Mouse (Mus musculus): ENCODE measurements around the gene Igll1. TPM values are rescaled to one million over a fixed set of nuclear protein-coding genes. Genes with fewer than 3 reads are reported as not detected.

Igll1 gene
- polyA plus RNA-seq, 1 experiment from 2014 or later: 0.49 TPM

GRCm38 (mm10) chr16:16892366-16892765, 28.6 kb upstream of the Igll1 start:
- 93% methylated on average over 7 of the region's 7 CpGs for WGBS
- Histone ChIP-seq H3K36me3 (ENCODE audit: control insufficient read depth, insufficient read depth, low read length) (peaks cover 25% of the 10 kb centered on the region), H3K27ac (ENCODE audit: low read length) (no peak overlapping the region), H3K4me1 (ENCODE audit: control insufficient read depth, insufficient read depth, low read length) (peaks cover 3% of the 10 kb centered on the region; the same call in 1 of the 2 replicates), H3K4me3 (ENCODE audit: low read length) (no peak overlapping the region), H3K9me3 (ENCODE audit: control insufficient read depth, low read length) (no peaks in the 10 kb centered on the region), H3K9ac (ENCODE audit: low read depth, low read length) (no peak overlapping the region), H3K27me3 (replicated peaks; ENCODE audit: control insufficient read depth, insufficient read depth, low read length) (no peaks in the 10 kb centered on the region), H3K4me2 (ENCODE audit: low read depth, low read length) (no peak overlapping the region)
- no peak for ATAC-seq

- Histone ChIP-seq H3K36me3 (ENCODE audit: control insufficient read depth, insufficient read depth, low read length) (peaks cover 36% of the 10 kb centered on the region), H3K27me3 (replicated peaks; ENCODE audit: control insufficient read depth, insufficient read depth, low read length) (no peaks in the 10 kb centered on the region), H3K9ac (ENCODE audit: low read depth, low read length) (no peak overlapping the region), H3K9me3 (ENCODE audit: control insufficient read depth, low read length) (no peaks in the 10 kb centered on the region), H3K4me2 (ENCODE audit: low read depth, low read length) (no peak overlapping the region), H3K27ac (ENCODE audit: low read length) (no peak overlapping the region), H3K4me3 (ENCODE audit: low read length) (no peak overlapping the region), H3K4me1 (ENCODE audit: control insufficient read depth, insufficient read depth, low read length) (no peaks in the 10 kb centered on the region)
- WGBS: 100% methylated on average over 1 of the region's 1 CpGs
- no peak for ATAC-seq
These were observed 24.6 kb upstream of the Igll1 start for GRCm38 (mm10) chr16:16888341-16888740.

- peaks cover 23% of the 10 kb centered on the region for H3K36me3 ChIP-seq (ENCODE audit: control insufficient read depth, insufficient read depth, low read length)
These were observed 15.2 kb upstream of the Igll1 start for GRCm38 (mm10) chr16:16879025-16879424.

GRCm38 (mm10) chr16:16870617-16871331, 7.0 kb upstream of the Igll1 start, which contains the start of the genes Top3b and Vpreb1:
Gene Top3b, plus strand, starts transcription at chr16:16870736.
Gene Vpreb1, minus strand, starts transcription at chr16:16870843.
- peak within 1 kb of the TSS; percentile 54 for H3K4me2 ChIP-seq (ENCODE audit: low read depth, low read length)
- 0% methylated on average over 49 of the region's 49 CpGs for WGBS
- peaks cover 3% of the 10 kb centered on the region; the same call in 1 of the 2 replicates for H3K4me1 ChIP-seq (ENCODE audit: control insufficient read depth, insufficient read depth, low read length)
- H3K36me3 ChIP-seq (ENCODE audit: control insufficient read depth, insufficient read depth, low read length): peaks cover under 1% of the 10 kb centered on the region
- peak within 1 kb of the TSS; percentile 95 for H3K9ac ChIP-seq (ENCODE audit: low read depth, low read length)
- peak within 1 kb of the TSS; percentile 81 for H3K4me3 ChIP-seq (ENCODE audit: low read length)
- H3K9me3 ChIP-seq (ENCODE audit: control insufficient read depth, low read length): no peaks in the 10 kb centered on the region
- ATAC-seq: peak; percentile 97
- peak within 1 kb of the TSS; percentile 98 for H3K27ac ChIP-seq (ENCODE audit: low read length)
- H3K27me3 ChIP-seq (replicated peaks; ENCODE audit: control insufficient read depth, insufficient read depth, low read length): no peaks in the 10 kb centered on the region

More at GRCm38 (mm10) chr16:16879025-16879424, 15.2 kb upstream of the Igll1 start:
- no peak for ATAC-seq
- 92% methylated on average over 5 of the region's 5 CpGs for WGBS
- H3K4me3 ChIP-seq (ENCODE audit: low read length): no peak overlapping the region
- H3K4me1 ChIP-seq (ENCODE audit: control insufficient read depth, insufficient read depth, low read length): no peaks in the 10 kb centered on the region
- H3K27ac ChIP-seq (ENCODE audit: low read length): no peak overlapping the region
- H3K27me3 ChIP-seq (replicated peaks; ENCODE audit: control insufficient read depth, insufficient read depth, low read length): no peaks in the 10 kb centered on the region
- H3K9me3 ChIP-seq (ENCODE audit: control insufficient read depth, low read length): no peaks in the 10 kb centered on the region
- H3K9ac ChIP-seq (ENCODE audit: low read depth, low read length): no peak overlapping the region
- no peak overlapping the region for H3K4me2 ChIP-seq (ENCODE audit: low read depth, low read length)

GRCm38 (mm10) chr16:16870241-16870616, 6.4 kb upstream of the Igll1 start:
- Histone ChIP-seq H3K4me2 (ENCODE audit: low read depth, low read length) (peak overlapping the region; percentile 54), H3K27ac (ENCODE audit: low read length) (peak overlapping the region; percentile 98), H3K36me3 (ENCODE audit: control insufficient read depth, insufficient read depth, low read length) (no peaks in the 10 kb centered on the region; the same call in 1 of the 2 replicates), H3K4me1 (ENCODE audit: control insufficient read depth, insufficient read depth, low read length) (peaks cover 3% of the 10 kb centered on the region; the same call in 1 of the 2 replicates), H3K9ac (ENCODE audit: low read depth, low read length) (peak overlapping the region; percentile 95), H3K4me3 (ENCODE audit: low read length) (peak overlapping the region; percentile 81), H3K27me3 (replicated peaks; ENCODE audit: control insufficient read depth, insufficient read depth, low read length) (no peaks in the 10 kb centered on the region), H3K9me3 (ENCODE audit: control insufficient read depth, low read length) (no peaks in the 10 kb centered on the region)
- 36% methylated on average over 7 of the region's 7 CpGs for WGBS
- ATAC-seq: peak; percentile 47

GRCm38 (mm10) chr16:16865696-16866561, 2.1 kb upstream of the Igll1 start:
- Histone ChIP-seq H3K9me3 (ENCODE audit: control insufficient read depth, low read length) (no peaks in the 10 kb centered on the region), H3K4me2 (ENCODE audit: low read depth, low read length) (no peak overlapping the region), H3K9ac (ENCODE audit: low read depth, low read length) (no peak overlapping the region), H3K4me3 (ENCODE audit: low read length) (no peak overlapping the region), H3K27ac (ENCODE audit: low read length) (no peak overlapping the region), H3K36me3 (ENCODE audit: control insufficient read depth, insufficient read depth, low read length) (no peaks in the 10 kb centered on the region), H3K4me1 (ENCODE audit: control insufficient read depth, insufficient read depth, low read length) (no peaks in the 10 kb centered on the region), H3K27me3 (replicated peaks; ENCODE audit: control insufficient read depth, insufficient read depth, low read length) (no peaks in the 10 kb centered on the region)
- ATAC-seq: no peak
- WGBS: 47% methylated on average over 4 of the region's 5 CpGs

GRCm38 (mm10) chr16:16865217-16865616, 1.4 kb upstream of the Igll1 start:
- Histone ChIP-seq H3K4me1 (ENCODE audit: control insufficient read depth, insufficient read depth, low read length) (no peaks in the 10 kb centered on the region), H3K27me3 (replicated peaks; ENCODE audit: control insufficient read depth, insufficient read depth, low read length) (no peaks in the 10 kb centered on the region), H3K4me2 (ENCODE audit: low read depth, low read length) (no peak overlapping the region), H3K9ac (ENCODE audit: low read depth, low read length) (no peak overlapping the region), H3K36me3 (ENCODE audit: control insufficient read depth, insufficient read depth, low read length) (no peaks in the 10 kb centered on the region), H3K9me3 (ENCODE audit: control insufficient read depth, low read length) (no peaks in the 10 kb centered on the region), H3K27ac (ENCODE audit: low read length) (no peak overlapping the region), H3K4me3 (ENCODE audit: low read length) (no peak overlapping the region)
- no peak for ATAC-seq

GRCm38 (mm10) chr16:16862288-16862687, 1.5 kb downstream of the Igll1 start:
- no peak for ATAC-seq
- no peak overlapping the region for H3K9ac ChIP-seq (ENCODE audit: low read depth, low read length)
- H3K4me1 ChIP-seq (ENCODE audit: control insufficient read depth, insufficient read depth, low read length): no peaks in the 10 kb centered on the region
- H3K4me2 ChIP-seq (ENCODE audit: low read depth, low read length): no peak overlapping the region
- no peaks in the 10 kb centered on the region for H3K27me3 ChIP-seq (replicated peaks; ENCODE audit: control insufficient read depth, insufficient read depth, low read length)
- no peak overlapping the region for H3K27ac ChIP-seq (ENCODE audit: low read length)
- WGBS: 76% methylated on average over 3 of the region's 3 CpGs
- H3K4me3 ChIP-seq (ENCODE audit: low read length): no peak overlapping the region
- no peaks in the 10 kb centered on the region for H3K9me3 ChIP-seq (ENCODE audit: control insufficient read depth, low read length)
- H3K36me3 ChIP-seq (ENCODE audit: control insufficient read depth, insufficient read depth, low read length): no peaks in the 10 kb centered on the region

- 65% methylated on average over 13 of the region's 13 CpGs for WGBS
- H3K4me1 ChIP-seq (ENCODE audit: control insufficient read depth, insufficient read depth, low read length): no peaks in the 10 kb centered on the region
- no peak overlapping the region for H3K9ac ChIP-seq (ENCODE audit: low read depth, low read length)
- H3K27me3 ChIP-seq (replicated peaks; ENCODE audit: control insufficient read depth, insufficient read depth, low read length): no peaks in the 10 kb centered on the region
- no peaks in the 10 kb centered on the region for H3K36me3 ChIP-seq (ENCODE audit: control insufficient read depth, insufficient read depth, low read length)
- no peak overlapping the region for H3K4me3 ChIP-seq (ENCODE audit: low read length)
- no peaks in the 10 kb centered on the region for H3K9me3 ChIP-seq (ENCODE audit: control insufficient read depth, low read length)
- no peak overlapping the region for H3K27ac ChIP-seq (ENCODE audit: low read length)
- ATAC-seq: no peak
- no peak overlapping the region for H3K4me2 ChIP-seq (ENCODE audit: low read depth, low read length)
These were observed 6.9 kb downstream of the Igll1 start for GRCm38 (mm10) chr16:16856731-16857476.

All from intestine, embryonic 16.5 days (tissue).